Mouse (Mus musculus): Measurements from ENCODE around the gene 4930583I09Rik.
A peak's percentile ranks its signal among the peaks of the same experiment; 100 is the strongest.

4930583I09Rik gene

GRCm38 (mm10) chr17:64835928-64836327 lies at the start of gene 4930583I09Rik:
4930583I09Rik (minus strand) TSS chr17:64836071.
- DNase-seq = no peak

- DNase-seq = no peak
These were observed 40.2 kb upstream of the 4930583I09Rik start for GRCm38 (mm10) chr17:64876111-64876510.

- DNase-seq = no peak
These were observed 37.8 kb upstream of the 4930583I09Rik start for GRCm38 (mm10) chr17:64873651-64874072.

- no peak for DNase-seq
These were observed 27.9 kb upstream of the 4930583I09Rik start for GRCm38 (mm10) chr17:64863817-64864216.

GRCm38 (mm10) chr17:64860963-64861362 lies 25.1 kb upstream of the 4930583I09Rik start:
- no peak for DNase-seq

- DNase-seq = no peak
These were observed 23.0 kb upstream of the 4930583I09Rik start for GRCm38 (mm10) chr17:64858848-64859247.

GRCm38 (mm10) chr17:64848031-64848430 lies 12.2 kb upstream of the 4930583I09Rik start:
- DNase-seq = no peak

GRCm38 (mm10) chr17:64846654-64847053 lies 10.8 kb upstream of the 4930583I09Rik start:
- no peak for DNase-seq

GRCm38 (mm10) chr17:64836892-64837291 lies 1.0 kb upstream of the 4930583I09Rik start:
- DNase-seq = peak; percentile 30

- DNase-seq = no peak
These were observed 481 bp upstream of the 4930583I09Rik start for GRCm38 (mm10) chr17:64836352-64836751.

GRCm38 (mm10) chr17:64833906-64834490 lies 1.9 kb downstream of the 4930583I09Rik start:
- no peak for DNase-seq

GRCm38 (mm10) chr17:64833071-64833470 lies 2.8 kb downstream of the 4930583I09Rik start:
- DNase-seq = no peak

GRCm38 (mm10) chr17:64827482-64827881 lies 8.4 kb downstream of the 4930583I09Rik start:
- DNase-seq = no peak

- no peak for DNase-seq
These were observed 9.0 kb downstream of the 4930583I09Rik start for GRCm38 (mm10) chr17:64826843-64827242.

- DNase-seq = no peak
These were observed 13.3 kb downstream of the 4930583I09Rik start for GRCm38 (mm10) chr17:64822561-64822960.

GRCm38 (mm10) chr17:64820841-64821593 lies 14.9 kb downstream of the 4930583I09Rik start:
- DNase-seq = no peak

GRCm38 (mm10) chr17:64816298-64816697 lies 19.6 kb downstream of the 4930583I09Rik start:
- DNase-seq = no peak

GRCm38 (mm10) chr17:64815806-64816205 lies 20.1 kb downstream of the 4930583I09Rik start:
- no peak for DNase-seq

GRCm38 (mm10) chr17:64813568-64813967 lies 22.3 kb downstream of the 4930583I09Rik start:
- no peak for DNase-seq

GRCm38 (mm10) chr17:64806035-64806589 lies 29.8 kb downstream of the 4930583I09Rik start:
- no peak for DNase-seq

GRCm38 (mm10) chr17:64804375-64805124 lies 31.3 kb downstream of the 4930583I09Rik start:
- DNase-seq = no peak

- no peak for DNase-seq
These were observed 33.0 kb downstream of the 4930583I09Rik start for GRCm38 (mm10) chr17:64802956-64803275.

GRCm38 (mm10) chr17:64802168-64802955 lies 33.5 kb downstream of the 4930583I09Rik start:
- no peak for DNase-seq
